Mouse (Mus musculus): Measurements from ENCODE around the gene Camk2b. TPM values are rescaled to one million over a fixed set of nuclear protein-coding genes. Genes with fewer than 3 reads are reported as not detected.

Camk2b gene
- polyA plus RNA-seq, 1 experiment from 2014 or later: 117 TPM

DNA sequence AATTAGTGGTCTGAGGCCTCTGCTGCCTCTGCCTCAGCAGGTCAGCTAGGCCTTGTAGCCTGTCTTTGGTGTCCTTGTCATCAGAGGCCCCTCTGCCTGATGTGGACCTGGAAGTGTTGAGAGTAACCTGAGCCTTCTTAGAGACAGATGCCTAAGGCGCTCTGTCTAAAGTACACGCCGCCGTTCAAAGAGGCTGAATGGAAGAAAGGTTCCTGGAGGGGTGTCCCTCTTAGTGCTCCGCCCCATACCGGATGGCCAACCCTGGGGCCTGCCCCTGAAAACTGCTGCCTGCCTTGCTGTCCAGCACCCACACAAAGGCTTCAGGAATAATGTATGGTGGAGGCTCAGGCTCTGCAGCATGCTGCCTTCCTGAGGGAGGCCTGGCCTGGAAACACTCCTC, 97.9 kb downstream of the Camk2b start:
- H3K9ac ChIP-seq: no peak overlapping the region
- no peaks in the 10 kb centered on the region for H3K4me1 ChIP-seq (replicated peaks; ENCODE audit: control insufficient read depth, insufficient read depth, low read length)
- H3K27ac ChIP-seq: no peak overlapping the region
- 83% methylated on average over 6 of the region's 6 CpGs for WGBS
- no peak overlapping the region for H3K4me2 ChIP-seq (replicated peaks)
- H3K9me3 ChIP-seq (ENCODE audit: control insufficient read depth, low read length): no peaks in the 10 kb centered on the region
- no peaks in the 10 kb centered on the region for H3K27me3 ChIP-seq (ENCODE audit: control insufficient read depth, insufficient read depth, low read length)
- H3K36me3 ChIP-seq (replicated peaks; ENCODE audit: control insufficient read depth, insufficient read depth): peaks cover 88% of the 10 kb centered on the region
- ATAC-seq (ENCODE audit: low FRiP score) (no peak; the same call in 1 of the 2 replicates), DNase-seq (ENCODE audit: low spot score) (no peak)
- no peak overlapping the region for H3K4me3 ChIP-seq (replicated peaks; ENCODE audit: low read length)

DNA sequence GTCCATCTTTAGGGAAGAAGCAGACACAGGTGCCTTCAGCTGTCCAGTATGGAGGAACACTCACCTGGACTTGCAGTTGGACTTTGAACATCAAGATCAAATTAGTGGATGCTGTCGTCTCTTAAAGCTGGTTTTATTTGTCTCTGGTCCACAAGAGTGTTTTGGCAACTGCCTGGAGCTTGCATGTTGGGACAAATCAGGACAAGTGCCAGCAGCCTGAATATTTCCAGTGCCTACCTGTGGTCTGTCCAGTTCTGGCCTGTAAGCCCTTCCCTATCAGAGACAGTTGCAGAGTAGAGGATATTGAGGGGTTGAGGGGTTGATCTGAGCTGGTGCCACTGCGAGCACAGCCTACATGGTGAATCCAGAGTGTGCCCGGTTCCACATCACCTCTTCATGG, 99.4 kb downstream of the Camk2b start:
- Histone ChIP-seq H3K9ac (no peak overlapping the region), H3K27me3 (ENCODE audit: control insufficient read depth, insufficient read depth, low read length) (no peaks in the 10 kb centered on the region), H3K4me2 (replicated peaks) (no peak overlapping the region), H3K36me3 (replicated peaks; ENCODE audit: control insufficient read depth, insufficient read depth) (peaks cover 91% of the 10 kb centered on the region), H3K9me3 (ENCODE audit: control insufficient read depth, low read length) (no peaks in the 10 kb centered on the region), H3K4me3 (replicated peaks; ENCODE audit: low read length) (no peak overlapping the region), H3K27ac (no peak overlapping the region), H3K4me1 (replicated peaks; ENCODE audit: control insufficient read depth, insufficient read depth, low read length) (no peaks in the 10 kb centered on the region)
- no peak for DNase-seq (ENCODE audit: low spot score)
- ATAC-seq (ENCODE audit: low FRiP score): peak; percentile 1; the same call in 1 of the 2 replicates
- WGBS: 96% methylated on average over 3 of the region's 3 CpGs

DNA sequence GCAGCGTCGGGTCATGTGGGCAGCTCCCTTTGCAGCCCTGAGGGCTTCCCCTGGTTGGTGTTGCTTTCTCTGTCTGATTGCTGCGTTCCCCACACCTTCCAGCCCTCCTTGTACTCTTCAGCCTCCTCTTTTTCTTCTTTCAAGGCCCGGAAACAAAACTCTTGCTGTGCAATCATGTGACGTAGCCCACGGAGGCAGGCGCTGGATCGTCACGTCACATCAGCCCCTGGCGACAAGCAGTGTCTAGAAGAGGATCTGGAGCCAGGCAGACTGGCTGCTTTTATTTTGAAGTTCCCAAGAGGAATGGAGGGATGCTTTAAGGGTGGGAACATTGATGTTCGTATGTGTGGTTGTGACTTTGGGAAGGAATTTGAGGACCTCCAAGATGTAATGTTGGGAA, 100.3 kb downstream of the Camk2b start:
- H3K27me3 ChIP-seq (ENCODE audit: control insufficient read depth, insufficient read depth, low read length): no peaks in the 10 kb centered on the region
- no peaks in the 10 kb centered on the region for H3K9me3 ChIP-seq (ENCODE audit: control insufficient read depth, low read length)
- no peak for DNase-seq (ENCODE audit: low spot score)
- no peak for ATAC-seq (ENCODE audit: low FRiP score)
- H3K4me3 ChIP-seq (replicated peaks; ENCODE audit: low read length): no peak overlapping the region
- H3K4me2 ChIP-seq (replicated peaks): no peak overlapping the region
- WGBS: 82% methylated on average over 11 of the region's 11 CpGs
- no peak overlapping the region for H3K27ac ChIP-seq
- no peaks in the 10 kb centered on the region for H3K4me1 ChIP-seq (replicated peaks; ENCODE audit: control insufficient read depth, insufficient read depth, low read length)
- H3K9ac ChIP-seq: no peak overlapping the region
- H3K36me3 ChIP-seq (replicated peaks; ENCODE audit: control insufficient read depth, insufficient read depth): peaks cover 99% of the 10 kb centered on the region

GRCm38 (mm10) chr11:5960051-5960450, 106.1 kb downstream of the Camk2b start:
- WGBS: 79% methylated on average over 2 of the region's 2 CpGs
- peaks cover 10% of the 10 kb centered on the region for H3K4me1 ChIP-seq (replicated peaks; ENCODE audit: control insufficient read depth, insufficient read depth, low read length)
- H3K9me3 ChIP-seq (ENCODE audit: control insufficient read depth, low read length): no peaks in the 10 kb centered on the region
- ATAC-seq (ENCODE audit: low FRiP score) (no peak), DNase-seq (ENCODE audit: low spot score) (no peak)
- H3K4me2 ChIP-seq (replicated peaks): no peak overlapping the region
- H3K4me3 ChIP-seq (replicated peaks; ENCODE audit: low read length): no peak overlapping the region
- H3K9ac ChIP-seq: no peak overlapping the region
- no peaks in the 10 kb centered on the region for H3K27me3 ChIP-seq (ENCODE audit: control insufficient read depth, insufficient read depth, low read length)
- H3K27ac ChIP-seq: no peak overlapping the region
- H3K36me3 ChIP-seq (replicated peaks; ENCODE audit: control insufficient read depth, insufficient read depth): peaks cover 63% of the 10 kb centered on the region

- peak within 1 kb of the TSS; percentile 92 for H3K4me2 ChIP-seq (replicated peaks)
- peak within 1 kb of the TSS; percentile 90 for H3K9ac ChIP-seq
- no peaks in the 10 kb centered on the region for H3K27me3 ChIP-seq (ENCODE audit: control insufficient read depth, insufficient read depth, low read length)
- H3K4me1 ChIP-seq (replicated peaks; ENCODE audit: control insufficient read depth, insufficient read depth, low read length): peaks cover 13% of the 10 kb centered on the region
- DNase-seq (ENCODE audit: low spot score) (peak; percentile 95), ATAC-seq (ENCODE audit: low FRiP score) (peak; percentile 98)
- H3K9me3 ChIP-seq (ENCODE audit: control insufficient read depth, low read length): no peaks in the 10 kb centered on the region
- peak within 1 kb of the TSS; percentile 88 for H3K4me3 ChIP-seq (replicated peaks; ENCODE audit: low read length)
- WGBS: under 1% methylated on average over 71 of the region's 71 CpGs
- H3K27ac ChIP-seq: peak within 1 kb of the TSS; percentile 88
- peaks cover 19% of the 10 kb centered on the region for H3K36me3 ChIP-seq (replicated peaks; ENCODE audit: control insufficient read depth, insufficient read depth)
Measured at GRCm38 (mm10) chr11:5955546-5956276, 110.5 kb downstream of the Camk2b start, which contains the start of gene Ykt6. TSS of gene Ykt6 (plus strand) at chr11:5955693.

DNA sequence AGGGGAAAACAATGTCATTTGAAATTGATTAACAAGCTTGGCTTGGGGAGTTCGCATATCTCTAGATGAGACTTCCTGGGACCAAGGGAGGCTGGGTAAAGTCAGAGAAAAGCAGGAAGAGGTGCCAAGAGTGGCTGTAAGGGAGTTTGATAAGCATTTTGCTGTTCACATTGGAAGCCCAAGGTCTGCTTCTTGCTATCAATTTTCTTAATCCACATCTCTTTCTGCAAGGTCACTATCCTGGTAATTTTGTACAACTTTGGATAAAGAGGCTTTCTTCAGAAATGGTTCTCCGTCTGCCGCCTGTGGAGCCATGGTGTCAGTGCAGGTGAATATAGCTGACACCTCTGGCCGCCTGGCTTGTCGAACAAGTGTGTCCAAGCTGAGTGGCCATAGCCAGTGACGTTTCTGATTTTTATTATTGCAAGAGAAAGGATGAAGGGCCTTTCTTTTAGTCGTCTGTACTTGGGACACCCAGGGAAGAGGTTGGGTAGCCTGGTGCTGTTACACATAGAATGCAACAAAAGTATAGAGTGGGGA, 111.1 kb downstream of the Camk2b start:
- DNase-seq (ENCODE audit: low spot score) (peak; percentile 67), ATAC-seq (ENCODE audit: low FRiP score) (peak; percentile 78; the same call in 1 of the 2 replicates)
- Histone ChIP-seq H3K27me3 (ENCODE audit: control insufficient read depth, insufficient read depth, low read length) (no peaks in the 10 kb centered on the region), H3K9me3 (ENCODE audit: control insufficient read depth, low read length) (no peaks in the 10 kb centered on the region), H3K36me3 (replicated peaks; ENCODE audit: control insufficient read depth, insufficient read depth) (peaks cover 12% of the 10 kb centered on the region), H3K4me2 (replicated peaks) (peak overlapping the region; percentile 92), H3K27ac (peak overlapping the region; percentile 88), H3K4me1 (replicated peaks; ENCODE audit: control insufficient read depth, insufficient read depth, low read length) (peaks cover 13% of the 10 kb centered on the region), H3K4me3 (replicated peaks; ENCODE audit: low read length) (peak overlapping the region; percentile 88), H3K9ac (peak overlapping the region; percentile 90)
- 4% methylated on average over 7 of the region's 7 CpGs for WGBS

GRCm38 (mm10) chr11:5954435-5954834, 111.7 kb downstream of the Camk2b start:
- Histone ChIP-seq H3K4me2 (replicated peaks) (peak overlapping the region; percentile 92), H3K4me1 (replicated peaks; ENCODE audit: control insufficient read depth, insufficient read depth, low read length) (peaks cover 17% of the 10 kb centered on the region), H3K4me3 (replicated peaks; ENCODE audit: low read length) (no peak overlapping the region), H3K27ac (no peak overlapping the region), H3K27me3 (ENCODE audit: control insufficient read depth, insufficient read depth, low read length) (no peaks in the 10 kb centered on the region), H3K9ac (no peak overlapping the region), H3K9me3 (ENCODE audit: control insufficient read depth, low read length) (no peaks in the 10 kb centered on the region), H3K36me3 (replicated peaks; ENCODE audit: control insufficient read depth, insufficient read depth) (peaks cover 9% of the 10 kb centered on the region; the same call in 1 of the 2 replicates)
- DNase-seq (ENCODE audit: low spot score) (no peak), ATAC-seq (ENCODE audit: low FRiP score) (no peak)
- WGBS: 80% methylated on average over 5 of the region's 5 CpGs

GRCm38 (mm10) chr11:5953130-5953765, 112.9 kb downstream of the Camk2b start:
- no peak overlapping the region for H3K4me2 ChIP-seq (replicated peaks)
- no peak overlapping the region for H3K4me3 ChIP-seq (replicated peaks; ENCODE audit: low read length)
- DNase-seq (ENCODE audit: low spot score) (peak; percentile 38), ATAC-seq (ENCODE audit: low FRiP score) (no peak)
- H3K9ac ChIP-seq: no peak overlapping the region
- no peaks in the 10 kb centered on the region for H3K9me3 ChIP-seq (ENCODE audit: control insufficient read depth, low read length)
- no peaks in the 10 kb centered on the region for H3K27me3 ChIP-seq (ENCODE audit: control insufficient read depth, insufficient read depth, low read length)
- no peak overlapping the region for H3K27ac ChIP-seq
- no peaks in the 10 kb centered on the region for H3K36me3 ChIP-seq (replicated peaks; ENCODE audit: control insufficient read depth, insufficient read depth)
- H3K4me1 ChIP-seq (replicated peaks; ENCODE audit: control insufficient read depth, insufficient read depth, low read length): peaks cover 17% of the 10 kb centered on the region
- 31% methylated on average over 8 of the region's 8 CpGs for WGBS

DNA sequence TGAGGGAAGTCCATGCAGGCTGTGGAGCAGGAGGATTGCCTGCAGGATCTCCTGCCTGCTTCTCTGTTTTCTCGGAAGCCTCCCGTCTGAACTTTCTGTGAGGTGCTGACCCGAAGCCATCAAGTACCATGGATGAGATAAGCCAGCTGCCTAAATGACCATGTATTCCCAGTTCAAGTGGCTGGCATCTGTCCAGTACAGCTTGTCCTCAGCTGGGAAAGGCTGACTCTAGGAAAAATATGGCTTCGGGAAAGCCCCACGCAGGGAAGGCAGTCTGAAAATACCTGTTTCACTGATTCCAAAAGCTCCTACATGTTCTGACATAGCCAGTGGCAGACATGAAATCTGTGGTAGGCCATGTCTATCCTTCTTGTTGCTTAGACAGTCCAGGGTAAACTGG, 113.7 kb downstream of the Camk2b start:
- no peaks in the 10 kb centered on the region for H3K27me3 ChIP-seq (ENCODE audit: control insufficient read depth, insufficient read depth, low read length)
- peaks cover 17% of the 10 kb centered on the region for H3K4me1 ChIP-seq (replicated peaks; ENCODE audit: control insufficient read depth, insufficient read depth, low read length)
- 91% methylated on average over 5 of the region's 5 CpGs for WGBS
- H3K27ac ChIP-seq: no peak overlapping the region
- H3K36me3 ChIP-seq (replicated peaks; ENCODE audit: control insufficient read depth, insufficient read depth): no peaks in the 10 kb centered on the region
- H3K9ac ChIP-seq: no peak overlapping the region
- no peaks in the 10 kb centered on the region for H3K9me3 ChIP-seq (ENCODE audit: control insufficient read depth, low read length)
- DNase-seq (ENCODE audit: low spot score) (no peak), ATAC-seq (ENCODE audit: low FRiP score) (no peak)
- H3K4me2 ChIP-seq (replicated peaks): no peak overlapping the region
- no peak overlapping the region for H3K4me3 ChIP-seq (replicated peaks; ENCODE audit: low read length)
